In genomic region chr3:90208662-90209061, GRCm38 (mm10) we compare ENCODE assay signal across 23 mouse cellular contexts. TPM values are rescaled to one million over a fixed set of nuclear protein-coding genes. Genes with fewer than 3 reads are reported as not detected.
DNase-seq lines count a peak whose midpoint lies in the region; ATAC-seq and TF ChIP-seq lines count a peak whose summit lies in the region.
"Had no signal": no experiment of that assay in that cellular context is flagged by ENCODE, and none has a peak within 500 bp of the region (broad histone marks: within the 10 kb centered on the region; RNA-seq: fewer than 3 reads in every experiment).

No protein-coding gene starts in this region.

- H3K27ac ChIP-seq in heart, embryonic 16.5 days (ENCODE audit: low read length) = peak overlapping the region; percentile 20; the same call in 1 of the 2 replicates
- H3K27ac ChIP-seq: forebrain, embryonic 15.5 days; hindbrain, embryonic 12.5 days; layer of hippocampus, adult 2 months; limb, embryonic 13.5 days; stomach, embryonic 15.5 days had no signal

- H3K9me3 ChIP-seq in heart, embryonic 16.5 days (replicated peaks; ENCODE audit: control insufficient read depth, low read length) = no peaks in the 10 kb centered on the region
- H3K9me3 ChIP-seq: forebrain, embryonic 15.5 days; hindbrain, embryonic 12.5 days; limb, embryonic 13.5 days; megakaryocyte, embryonic 14.5 days; stomach, embryonic 15.5 days had no signal

- peaks cover 26% of the 10 kb centered on the region for H3K4me1 ChIP-seq in heart, embryonic 16.5 days (ENCODE audit: control insufficient read depth, insufficient read depth, low read length)
- peaks cover 12% of the 10 kb centered on the region for H3K4me1 ChIP-seq in lung, adult 2 months (ENCODE audit: control insufficient read depth, insufficient read depth, low read length)

- H3K4me2 ChIP-seq in heart, embryonic 16.5 days (ENCODE audit: low read depth, low read length) = no peak overlapping the region
- H3K4me2 ChIP-seq: forebrain, embryonic 15.5 days; hindbrain, embryonic 12.5 days; limb, embryonic 13.5 days; lung, embryonic 14.5 days; stomach, embryonic 15.5 days had no signal

- no peak for ATAC-seq in heart, embryonic 16.5 days (replicated peaks; ENCODE audit: extremely low read depth, insufficient read depth, low FRiP score)
- ATAC-seq: forebrain, embryonic 15.5 days had no signal

- no peaks in the 10 kb centered on the region for H3K27me3 ChIP-seq in heart, embryonic 16.5 days (ENCODE audit: control insufficient read depth, insufficient read depth, low read length)
- H3K27me3 ChIP-seq: forebrain, embryonic 15.5 days; hindbrain, embryonic 12.5 days; limb, embryonic 13.5 days; megakaryocyte, embryonic 14.5 days; stomach, embryonic 15.5 days had no signal

- DNase-seq in heart, adult 9 months (ENCODE audit: low spot score in 2 of 2) = no peak
- peak; percentile 38 for DNase-seq in lung, postnatal 25 days (ENCODE audit: low spot score)
- no peak for DNase-seq in lung, adult 2 months
- DNase-seq in ZHBTc4 (ENCODE audit: low read depth, low spot score) = peak; percentile 57
- DNase-seq in lung, postnatal 36 days = peak; percentile 56
- no peak for DNase-seq in right cerebral cortex, postnatal 14 days
- DNase-seq: cerebellum, adult 18-20 months; cerebellum, postnatal 25 days; gastrocnemius, postnatal 25 days; heart, postnatal 10 days; kidney, adult 2 months; kidney, postnatal 10 days; layer of hippocampus, postnatal 36 days; lung, embryonic 14.5 days; thymus, adult 18-20 months; thymus, postnatal 4 days had no signal

- no peak for TF ChIP-seq POLR2A in lung, adult 2 months (IDR thresholded peaks at IDR 0.05; ENCODE audit: borderline replicate concordance, extremely low read depth, low read depth, low read length)

- peaks cover 26% of the 10 kb centered on the region for H3K36me3 ChIP-seq in heart, embryonic 16.5 days (ENCODE audit: control insufficient read depth, insufficient read depth)

- H3K4me3 ChIP-seq in heart, embryonic 16.5 days (ENCODE audit: low read length) = no peak overlapping the region
- no peak overlapping the region for H3K4me3 ChIP-seq in lung, adult 2 months (replicated peaks; ENCODE audit: extremely low read depth, low read depth, low read length)
- H3K4me3 ChIP-seq: forebrain, embryonic 15.5 days; hindbrain, embryonic 12.5 days; layer of hippocampus, adult 2 months; limb, embryonic 13.5 days; megakaryocyte, embryonic 14.5 days; stomach, embryonic 15.5 days had no signal

- H3K9ac ChIP-seq in heart, embryonic 16.5 days (ENCODE audit: low read length) = no peak overlapping the region
- H3K9ac ChIP-seq: forebrain, embryonic 15.5 days; hindbrain, embryonic 12.5 days; limb, embryonic 13.5 days; lung, embryonic 14.5 days; stomach, embryonic 15.5 days had no signal

- 69% methylated on average over 2 of the region's 2 CpGs for WGBS in heart, embryonic 16.5 days
- WGBS in lung, adult 2 months = 85% methylated on average over 2 of the region's 2 CpGs

- no peak for TF ChIP-seq CTCF in lung, adult 2 months (IDR thresholded peaks at IDR 0.05; ENCODE audit: insufficient read depth, low read length)

RNA-seq across cellular contexts. Expression of gene Rps27, which starts 4.8 kb away (rescaled TPM):
- polyA plus RNA-seq in heart, embryonic 16.5 days (2015; fragmentation: Nextera tagmentation; extraction: Ambion mirVana) = 468 and 790 TPM in 2 replicates
- polyA plus RNA-seq in lung, adult 2 months (2012; rRNA removed) = 725 and 918 TPM in 2 replicates

RNA-seq across cellular contexts. Expression of gene Rab13, which starts 4.8 kb away (rescaled TPM):
- polyA plus RNA-seq in heart, embryonic 16.5 days (2015; fragmentation: Nextera tagmentation; extraction: Ambion mirVana) = 21.1 and 22.5 TPM in 2 replicates
- polyA plus RNA-seq in lung, adult 2 months (2012; rRNA removed) = 5.4 and 5.8 TPM in 2 replicates

RNA-seq across cellular contexts. Expression of gene Jtb, which starts 22.7 kb away (rescaled TPM):
- polyA plus RNA-seq in heart, embryonic 16.5 days (2015; fragmentation: Nextera tagmentation; extraction: Ambion mirVana) = 84.2 and 89.6 TPM in 2 replicates
- 49.4 and 66.3 TPM in 2 replicates for polyA plus RNA-seq in lung, adult 2 months (2012; rRNA removed)

RNA-seq across cellular contexts. Expression of gene Creb3l4, which starts 34.6 kb away (rescaled TPM):
- 2.2 and 3.1 TPM in 2 replicates for polyA plus RNA-seq in heart, embryonic 16.5 days (2015; fragmentation: Nextera tagmentation; extraction: Ambion mirVana)
- polyA plus RNA-seq in lung, adult 2 months (2012; rRNA removed) = 2.0 TPM in 2 replicates

RNA-seq across cellular contexts. Expression of gene Slc39a1, which starts 39.3 kb away (rescaled TPM):
- 61.5 and 86.3 TPM in 2 replicates for polyA plus RNA-seq in heart, embryonic 16.5 days (2015; fragmentation: Nextera tagmentation; extraction: Ambion mirVana)
- 72.8 and 83.7 TPM in 2 replicates for polyA plus RNA-seq in lung, adult 2 months (2012; rRNA removed)

Comparison
In these comparisons a context has a peak if more than half of its experiments do, and no peak if none do; other contexts are left out.
1. DNase-seq: peak in lung, postnatal 25 days (single experiment), ZHBTc4 (single experiment) and lung, postnatal 36 days (single experiment); none in heart, adult 9 months (0 of 2), lung, adult 2 months (single experiment) and right cerebral cortex, postnatal 14 days (single experiment).